Mouse (Mus musculus) heart, embryonic 13.5 days (tissue): ENCODE measurements around the gene Mis18a. TPM values are rescaled to one million over a fixed set of nuclear protein-coding genes. Genes with fewer than 3 reads are reported as not detected.

ENCODE experiments used
- ATAC-seq: fragments of 200-750 bp; cut with Nextera tagmentation; 2 replicates; pipeline ENCODE4 v1.8.0; 2017; ENCODE audit warnings: moderate TSS enrichment; ENCODE audit not compliant: insufficient number of reproducible peaks, low FRiP score, low TSS enrichment; ENCODE audit errors: extremely low read depth
- H3K27ac ChIP-seq: fragments of 300-500 bp; sonication (generic); replicated peaks from 2 replicates; pipeline ENCODE4 v1.5.1; 2015; ENCODE audit warnings: moderate library complexity, mild to moderate bottlenecking, inconsistent platforms
- H3K27me3 ChIP-seq: fragments of 300-500 bp; sonication (generic); replicated peaks from 2 replicates; pipeline ENCODE4 v1.6.1; 2015; ENCODE audit warnings: mild to moderate bottlenecking, inconsistent platforms
- H3K36me3 ChIP-seq: fragments of 300-500 bp; sonication (generic); 2 replicates; pipeline ENCODE4 v1.6.1; 2015; ENCODE audit warnings: mild to moderate bottlenecking, inconsistent platforms
- H3K4me1 ChIP-seq: fragments of 300-500 bp; sonication (generic); 2 replicates; pipeline ENCODE4 v1.6.1; 2015; ENCODE audit warnings: inconsistent platforms
- H3K4me2 ChIP-seq: fragments of 300-500 bp; sonication (generic); 2 replicates; pipeline ENCODE4 v1.6.1; 2015; ENCODE audit warnings: inconsistent platforms, mild to moderate bottlenecking, moderate library complexity
- H3K4me3 ChIP-seq: fragments of 300-500 bp; sonication (generic); 2 replicates; pipeline ENCODE4 v1.5.1; 2015; ENCODE audit warnings: moderate library complexity, mild to moderate bottlenecking, inconsistent platforms
- H3K9ac ChIP-seq: fragments of 300-500 bp; sonication (generic); 2 replicates; pipeline ENCODE4 v1.6.1; 2015; ENCODE audit warnings: inconsistent platforms, mild to moderate bottlenecking, moderate library complexity
- H3K9me3 ChIP-seq: fragments of 300-500 bp; sonication (generic); 2 replicates; pipeline ENCODE4 v1.6.1; 2016; ENCODE audit warnings: inconsistent platforms
- WGBS: fragments of 180-500 bp; shearing (Covaris S2); methylation state at CpG from one replicate; pipeline ENCODE4 v1.1.7; 2015; ENCODE audit warnings: mixed read lengths; 5-methylcytosine and 5-hydroxymethylcytosine counted together
- polyA plus RNA-seq: library from polyadenylated mRNA; unstranded; fragments of >200 nt; fragmentation: Nextera tagmentation; extraction: Ambion mirVana; gene quantifications from 2 replicates; pipeline ENCODE4 v1.2.1, GENCODE M21; 2015

The Mis18a gene
- polyA plus RNA-seq, 1 experiment from 2014 or later: 36.7 TPM

DNA sequence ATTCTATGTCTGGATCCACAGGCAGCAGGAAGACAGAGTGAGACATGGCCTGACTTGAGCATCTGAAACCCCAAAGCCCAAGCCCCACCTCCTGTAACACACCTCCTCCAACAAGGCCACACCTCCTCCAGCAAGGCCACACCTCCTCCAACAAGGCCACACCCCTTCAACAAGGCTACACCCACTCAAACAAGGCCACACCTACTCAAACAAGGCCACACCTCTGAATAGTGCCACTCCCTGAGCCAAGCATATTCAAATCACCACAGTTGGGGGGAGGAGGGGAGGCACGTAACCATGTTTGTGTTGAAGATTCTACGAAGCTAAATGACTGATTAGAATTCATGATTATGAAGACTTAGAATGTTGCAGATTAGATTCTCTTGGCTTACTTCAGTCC, 25.7 kb downstream of the Mis18a start:
- peaks cover 42% of the 10 kb centered on the region for H3K4me1 ChIP-seq
- WGBS: 92% methylated on average over 2 of the region's 2 CpGs
- ATAC-seq: no peak

DNA sequence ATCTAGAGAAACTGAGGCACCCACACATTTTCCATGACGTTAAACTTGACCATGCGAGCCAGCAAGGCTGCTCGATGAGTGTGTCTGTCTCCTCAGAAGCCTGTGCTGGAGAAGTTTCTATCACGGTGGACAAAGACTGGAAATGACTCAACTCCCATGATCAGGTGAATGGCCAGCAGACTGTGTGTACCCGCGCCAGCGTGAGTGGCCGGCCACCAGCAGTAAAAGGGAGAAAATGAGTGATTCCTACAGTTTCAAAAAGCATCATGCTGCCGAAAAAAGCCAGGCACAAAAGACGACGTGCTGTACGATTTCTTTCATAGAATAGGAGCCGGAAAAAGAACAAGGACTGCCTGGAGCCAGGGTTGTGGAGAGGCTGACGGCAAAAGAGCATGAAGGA, 27.8 kb downstream of the Mis18a start:
- Histone ChIP-seq H3K27ac (no peak overlapping the region), H3K4me3 (no peak overlapping the region), H3K36me3 (no peaks in the 10 kb centered on the region), H3K9ac (no peak overlapping the region), H3K4me2 (no peak overlapping the region), H3K27me3 (no peaks in the 10 kb centered on the region), H3K9me3 (no peaks in the 10 kb centered on the region), H3K4me1 (peaks cover 38% of the 10 kb centered on the region)
- 74% methylated on average over 14 of the region's 14 CpGs for WGBS
- no peak for ATAC-seq

More for the DNA sequence above, 25.7 kb downstream of the Mis18a start:
- no peak overlapping the region for H3K27ac ChIP-seq
- no peak overlapping the region for H3K4me3 ChIP-seq
- H3K9ac ChIP-seq: no peak overlapping the region
- no peaks in the 10 kb centered on the region for H3K9me3 ChIP-seq
- H3K4me2 ChIP-seq: no peak overlapping the region
- H3K36me3 ChIP-seq: no peaks in the 10 kb centered on the region
- no peaks in the 10 kb centered on the region for H3K27me3 ChIP-seq

DNA sequence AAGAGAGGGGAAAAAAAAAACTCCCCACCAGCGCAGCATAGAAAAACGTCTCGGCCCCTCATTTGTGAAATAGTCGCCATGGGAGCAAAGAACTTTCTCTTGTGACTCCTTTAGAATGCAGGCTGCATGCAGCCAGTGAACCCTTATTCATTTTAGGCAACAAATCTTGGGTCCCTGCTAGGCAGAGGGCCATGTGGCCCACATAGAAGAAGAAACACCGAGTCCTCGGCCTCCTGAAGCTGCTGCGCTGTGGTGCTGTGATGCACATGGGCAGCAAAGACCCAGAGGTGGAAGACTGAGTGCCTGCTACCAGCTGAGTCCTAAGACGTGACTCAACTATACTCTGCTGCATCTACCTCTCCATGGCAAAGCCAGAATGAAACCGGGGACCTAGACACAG, 30.9 kb downstream of the Mis18a start:
- no peak overlapping the region for H3K4me2 ChIP-seq
- H3K9ac ChIP-seq: no peak overlapping the region
- no peaks in the 10 kb centered on the region for H3K36me3 ChIP-seq
- no peak for ATAC-seq
- H3K9me3 ChIP-seq: no peaks in the 10 kb centered on the region
- H3K4me1 ChIP-seq: peaks cover 21% of the 10 kb centered on the region
- H3K27me3 ChIP-seq: no peaks in the 10 kb centered on the region
- H3K27ac ChIP-seq: no peak overlapping the region
- no peak overlapping the region for H3K4me3 ChIP-seq
- 77% methylated on average over 9 of the region's 9 CpGs for WGBS

DNA sequence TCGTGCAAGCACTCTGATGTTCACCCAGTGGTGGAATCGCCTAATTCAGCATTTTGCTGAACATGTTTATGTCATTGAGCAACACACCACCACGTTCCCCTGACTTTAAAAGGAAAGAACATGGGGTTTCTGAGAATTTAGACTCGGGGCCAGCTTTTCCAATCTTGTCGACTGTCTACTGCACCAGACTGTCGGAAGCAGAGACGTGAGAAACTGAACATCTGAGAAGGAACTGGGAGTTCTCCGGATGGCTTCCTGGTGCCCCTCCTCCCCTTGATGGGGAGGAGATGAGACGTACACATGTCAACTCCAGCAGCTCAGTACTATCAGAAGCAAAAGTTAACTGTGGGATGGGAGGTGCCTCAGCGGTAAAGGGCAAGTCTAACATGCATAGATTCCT, 32.1 kb downstream of the Mis18a start:
- 46% methylated on average over 10 of the region's 10 CpGs for WGBS
- peaks cover 16% of the 10 kb centered on the region for H3K4me1 ChIP-seq
- H3K27me3 ChIP-seq: no peaks in the 10 kb centered on the region
- H3K27ac ChIP-seq: no peak overlapping the region
- H3K9me3 ChIP-seq: no peaks in the 10 kb centered on the region
- no peak overlapping the region; the same call in 1 of the 2 replicates for H3K4me2 ChIP-seq
- no peak overlapping the region for H3K4me3 ChIP-seq
- H3K36me3 ChIP-seq: no peaks in the 10 kb centered on the region
- H3K9ac ChIP-seq: no peak overlapping the region
- no peak for ATAC-seq

DNA sequence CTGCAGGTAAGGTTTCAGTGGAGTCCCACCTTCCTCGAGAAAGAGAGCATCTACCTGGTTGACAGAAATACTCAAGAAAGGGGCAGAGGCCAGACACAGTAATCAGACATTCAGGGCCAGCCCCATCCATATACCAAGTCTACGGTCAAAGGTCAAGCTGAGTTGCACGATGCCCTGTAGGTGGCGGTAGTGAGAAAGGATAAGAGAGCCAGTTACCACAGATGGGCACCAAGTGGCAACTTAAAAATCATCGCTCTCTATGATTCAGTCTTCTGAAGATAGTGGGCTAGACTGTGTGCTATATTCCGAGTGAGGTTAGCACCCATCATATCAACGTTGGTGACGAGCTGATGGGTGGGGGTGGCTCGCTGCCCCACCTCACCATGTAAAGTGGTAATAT, 32.5 kb downstream of the Mis18a start:
- Histone ChIP-seq H3K9ac (no peak overlapping the region), H3K4me1 (peaks cover 16% of the 10 kb centered on the region), H3K36me3 (no peaks in the 10 kb centered on the region), H3K4me2 (no peak overlapping the region), H3K27me3 (no peaks in the 10 kb centered on the region), H3K27ac (no peak overlapping the region), H3K4me3 (no peak overlapping the region), H3K9me3 (no peaks in the 10 kb centered on the region)
- ATAC-seq: no peak
- WGBS: 57% methylated on average over 9 of the region's 9 CpGs

DNA sequence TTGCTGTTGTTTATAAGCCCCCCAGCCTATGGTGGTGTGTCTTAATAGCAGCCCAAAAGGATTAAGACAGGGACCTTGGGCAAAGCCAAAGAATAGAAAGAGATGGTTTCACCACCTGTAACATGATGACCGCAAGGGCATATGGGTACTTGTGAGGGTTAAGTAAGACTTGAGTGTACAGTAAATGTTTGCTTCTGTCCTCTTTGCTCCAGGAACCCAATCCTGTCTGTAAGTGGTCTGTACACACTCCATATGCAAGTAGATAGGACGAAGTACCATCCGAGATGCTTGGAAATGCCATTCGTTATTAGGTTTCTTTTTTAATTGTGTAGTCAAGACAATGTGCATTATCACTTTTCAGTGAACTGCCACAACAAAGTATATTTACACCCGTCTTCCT, 33.6 kb downstream of the Mis18a start:
- no peak for ATAC-seq
- Histone ChIP-seq H3K36me3 (no peaks in the 10 kb centered on the region), H3K4me1 (peaks cover 16% of the 10 kb centered on the region), H3K9me3 (no peaks in the 10 kb centered on the region), H3K27me3 (no peaks in the 10 kb centered on the region), H3K9ac (no peak overlapping the region), H3K27ac (no peak overlapping the region), H3K4me3 (no peak overlapping the region), H3K4me2 (no peak overlapping the region)
- WGBS: 88% methylated on average over 5 of the region's 5 CpGs

DNA sequence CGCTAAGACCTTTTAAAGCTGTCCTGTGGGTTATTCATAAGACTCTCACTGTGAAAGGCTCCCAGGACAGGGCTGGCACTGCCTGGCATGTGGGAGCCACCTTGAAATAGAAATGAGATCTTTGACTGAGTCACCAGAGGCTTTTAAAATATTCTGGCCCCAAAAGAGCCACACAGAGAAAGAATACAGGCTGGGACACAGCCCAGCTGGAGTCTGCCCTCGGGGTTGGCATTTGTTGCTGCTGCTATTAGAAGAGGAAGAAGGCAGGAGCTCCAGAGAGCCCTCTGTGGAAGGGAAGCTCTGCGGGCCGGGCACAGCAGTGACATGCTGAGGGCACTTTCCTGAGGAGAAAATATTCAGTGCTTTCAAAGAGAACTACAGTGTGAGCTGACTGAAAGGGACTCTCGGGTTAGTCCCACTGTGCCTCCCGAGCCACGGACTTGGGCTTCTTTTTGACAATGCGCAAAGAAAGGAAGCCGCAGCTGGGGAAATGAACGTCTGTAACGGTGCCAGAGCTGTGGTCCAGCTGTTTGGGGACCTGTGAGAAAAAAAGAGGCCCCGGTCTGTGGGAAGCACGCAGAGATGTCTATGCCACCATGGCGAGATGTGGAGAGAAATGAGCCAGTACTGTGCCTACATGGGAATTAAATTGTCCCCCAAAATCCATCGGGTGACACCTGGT, 34.4 kb downstream of the Mis18a start:
- Histone ChIP-seq H3K36me3 (no peaks in the 10 kb centered on the region), H3K4me2 (no peak overlapping the region), H3K4me1 (peaks cover 20% of the 10 kb centered on the region), H3K9me3 (no peaks in the 10 kb centered on the region), H3K27me3 (no peaks in the 10 kb centered on the region), H3K9ac (no peak overlapping the region), H3K4me3 (no peak overlapping the region), H3K27ac (no peak overlapping the region)
- no peak for ATAC-seq
- 84% methylated on average over 15 of the region's 15 CpGs for WGBS

DNA sequence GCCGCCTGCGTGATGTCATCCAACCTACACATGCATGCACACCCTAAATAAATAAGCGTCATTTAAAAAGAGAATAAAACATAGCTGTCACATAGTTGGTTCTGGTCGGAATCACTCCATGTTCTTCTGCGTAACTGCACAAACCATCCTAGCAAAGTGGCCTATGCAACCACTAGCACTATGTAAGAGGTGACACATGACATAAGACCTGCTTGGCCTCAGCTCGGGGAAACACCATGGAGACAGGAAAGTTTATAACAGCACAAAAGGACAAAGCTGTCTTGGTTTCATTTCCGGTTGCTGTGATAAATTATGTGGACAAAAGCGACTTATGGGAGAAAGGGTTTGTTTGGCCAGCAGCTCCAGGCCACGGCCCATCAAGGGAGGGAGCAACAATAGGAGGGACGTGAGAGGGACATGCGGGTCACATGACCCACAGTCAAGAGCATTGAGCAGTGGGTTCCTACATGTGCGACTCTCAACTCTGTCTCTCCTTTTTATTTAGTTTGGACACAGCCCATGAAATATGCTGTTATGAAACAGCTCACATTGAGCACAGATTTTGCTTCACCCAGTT, 39.4 kb downstream of the Mis18a start:
- Histone ChIP-seq H3K27ac (no peak overlapping the region), H3K27me3 (no peaks in the 10 kb centered on the region), H3K4me3 (no peak overlapping the region), H3K4me1 (0 out of 2 replicates have a peak, but pooled peaks cover 8% of the 10 kb centered on the region), H3K9ac (no peak overlapping the region), H3K9me3 (no peaks in the 10 kb centered on the region), H3K36me3 (no peaks in the 10 kb centered on the region), H3K4me2 (no peak overlapping the region)
- 75% methylated on average over 12 of the region's 12 CpGs for WGBS
- ATAC-seq: no peak

DNA sequence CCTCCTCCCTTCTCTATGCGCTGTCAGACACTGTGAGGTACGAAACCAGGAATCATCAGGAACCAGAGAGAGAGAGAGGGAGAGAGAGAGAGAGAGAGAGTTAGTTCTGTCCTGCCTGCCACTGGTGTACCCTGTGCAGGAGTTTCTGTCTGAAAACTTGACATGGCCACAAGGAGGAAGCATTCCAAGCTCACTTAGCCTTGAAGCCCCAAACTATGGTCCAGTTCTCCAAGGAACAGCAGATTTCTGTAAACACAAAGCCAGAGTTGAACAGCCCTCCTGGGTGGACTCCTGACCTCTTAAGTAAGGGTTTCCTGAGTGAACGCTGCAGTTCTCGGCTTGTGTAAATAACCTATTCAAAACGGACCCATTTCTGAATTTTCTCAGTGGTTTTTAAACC, 40.2 kb downstream of the Mis18a start:
- H3K27ac ChIP-seq: no peak overlapping the region
- H3K9me3 ChIP-seq: no peaks in the 10 kb centered on the region
- no peak overlapping the region for H3K9ac ChIP-seq
- H3K4me3 ChIP-seq: no peak overlapping the region
- no peak overlapping the region for H3K4me2 ChIP-seq
- H3K27me3 ChIP-seq: no peaks in the 10 kb centered on the region
- 0 out of 2 replicates have a peak, but pooled peaks cover 8% of the 10 kb centered on the region for H3K4me1 ChIP-seq
- no peak for ATAC-seq
- 56% methylated on average over 5 of the region's 5 CpGs for WGBS
- H3K36me3 ChIP-seq: no peaks in the 10 kb centered on the region

DNA sequence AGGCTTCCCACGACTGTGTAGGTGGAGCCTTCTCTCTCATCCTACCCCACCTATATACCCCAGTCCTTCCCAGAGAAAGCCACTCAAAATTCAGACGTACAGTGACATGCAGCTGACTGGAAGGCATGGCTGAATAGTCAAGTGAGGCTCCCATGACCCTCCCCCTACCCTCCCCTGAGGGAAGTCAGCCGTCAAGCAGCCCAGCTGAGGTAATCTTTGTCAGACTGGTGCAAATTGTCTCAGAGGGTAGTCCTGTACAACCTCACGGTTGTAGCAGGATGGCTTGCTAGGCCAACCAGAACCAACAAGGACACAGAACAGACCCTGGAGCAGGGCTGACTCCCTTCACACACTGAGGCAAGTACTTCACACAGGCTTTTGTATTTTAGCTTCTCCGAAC, 43.1 kb downstream of the Mis18a start:
- Histone ChIP-seq H3K27ac (no peak overlapping the region), H3K4me2 (no peak overlapping the region), H3K4me1 (0 out of 2 replicates have a peak, but pooled peaks cover 8% of the 10 kb centered on the region), H3K9ac (no peak overlapping the region), H3K4me3 (no peak overlapping the region), H3K36me3 (no peaks in the 10 kb centered on the region), H3K9me3 (no peaks in the 10 kb centered on the region), H3K27me3 (no peaks in the 10 kb centered on the region)
- no peak for ATAC-seq
- WGBS: 56% methylated on average over 5 of the region's 5 CpGs

DNA sequence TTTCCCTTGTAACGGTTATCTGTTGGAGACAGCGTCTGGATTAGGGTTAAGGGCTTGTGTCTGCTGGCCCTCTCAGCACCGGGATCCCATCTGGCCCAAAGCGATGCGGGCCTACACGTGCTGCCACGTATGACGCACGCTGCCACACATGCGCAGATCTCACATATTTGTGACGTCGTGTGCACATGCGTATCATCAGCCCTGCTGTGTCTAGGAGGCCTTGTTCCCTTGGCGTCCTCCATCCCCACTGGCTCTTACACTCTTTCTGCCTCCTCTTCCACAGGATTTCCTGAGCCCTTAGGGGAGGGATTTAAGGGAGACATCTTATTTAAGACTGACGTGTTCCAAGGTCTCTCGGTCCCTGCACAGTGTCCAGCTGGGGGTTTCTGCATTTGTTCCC, 47.2 kb downstream of the Mis18a start:
- ATAC-seq: no peak
- no peak overlapping the region for H3K9ac ChIP-seq
- H3K4me1 ChIP-seq: no peaks in the 10 kb centered on the region
- no peak overlapping the region for H3K4me3 ChIP-seq
- WGBS: 81% methylated on average over 16 of the region's 16 CpGs
- H3K27me3 ChIP-seq: no peaks in the 10 kb centered on the region
- no peak overlapping the region for H3K27ac ChIP-seq
- no peaks in the 10 kb centered on the region for H3K36me3 ChIP-seq
- H3K9me3 ChIP-seq: no peaks in the 10 kb centered on the region
- H3K4me2 ChIP-seq: no peak overlapping the region

DNA sequence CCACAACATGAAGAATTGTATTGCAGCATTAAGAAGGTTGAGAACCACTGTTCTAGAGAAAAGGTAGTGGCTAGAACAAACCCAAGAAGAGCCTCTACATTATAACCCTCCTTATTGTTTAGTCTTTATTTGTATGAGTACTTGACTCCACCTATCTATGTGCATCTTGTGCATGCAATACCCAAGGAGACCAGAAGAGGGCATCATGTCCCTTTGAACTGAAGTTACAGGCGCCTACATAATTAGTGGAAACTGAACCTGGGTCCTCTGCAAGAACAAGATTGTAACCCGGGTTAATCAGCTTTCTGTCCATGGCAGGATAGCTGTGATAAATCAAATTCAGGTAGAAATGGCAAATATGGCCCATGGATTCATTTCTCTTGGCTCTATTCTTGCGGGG, 48.4 kb downstream of the Mis18a start:
- no peaks in the 10 kb centered on the region for H3K9me3 ChIP-seq
- ATAC-seq: no peak
- H3K9ac ChIP-seq: no peak overlapping the region
- no peak overlapping the region for H3K27ac ChIP-seq
- no peak overlapping the region for H3K4me3 ChIP-seq
- H3K36me3 ChIP-seq: no peaks in the 10 kb centered on the region
- WGBS: 85% methylated on average over 3 of the region's 3 CpGs
- no peaks in the 10 kb centered on the region for H3K4me1 ChIP-seq
- H3K4me2 ChIP-seq: no peak overlapping the region
- no peaks in the 10 kb centered on the region for H3K27me3 ChIP-seq
